Mouse (Mus musculus) intestine, embryonic 16.5 days (tissue): ENCODE measurements around the gene Dcps. TPM values are rescaled to one million over a fixed set of nuclear protein-coding genes. Genes with fewer than 3 reads are reported as not detected.

Experiments used
- ATAC-seq: fragments of 200-750 bp; cut with Nextera tagmentation; 2 replicates; pipeline ENCODE4 v1.8.0; 2017; ENCODE audit warnings: moderate TSS enrichment, moderate library complexity
- H3K27ac ChIP-seq: fragments of 300-500 bp; sonication (generic); 2 replicates; pipeline ENCODE4 v1.5.1; 2014; ENCODE audit warnings: mild to moderate bottlenecking, low read length
- H3K27me3 ChIP-seq: fragments of 300-500 bp; sonication (generic); replicated peaks from 2 replicates; pipeline ENCODE4 v1.6.1; 2014; ENCODE audit warnings: low read length, control low read depth, mixed read lengths; ENCODE audit not compliant: control insufficient read depth, insufficient read depth
- H3K36me3 ChIP-seq: fragments of 300-500 bp; sonication (generic); 2 replicates; pipeline ENCODE4 v1.6.1; 2014; ENCODE audit warnings: low read length, control low read depth; ENCODE audit not compliant: control insufficient read depth, insufficient read depth
- H3K4me1 ChIP-seq: fragments of 300-500 bp; sonication (generic); 2 replicates; pipeline ENCODE4 v1.6.1; 2014; ENCODE audit warnings: low read length, control low read depth, mixed read lengths; ENCODE audit not compliant: control insufficient read depth, insufficient read depth
- H3K4me2 ChIP-seq: fragments of 300-500 bp; sonication (generic); 2 replicates; pipeline ENCODE4 v1.6.1; 2014; ENCODE audit warnings: low read depth, low read length, control low read depth
- H3K4me3 ChIP-seq: fragments of 300-500 bp; sonication (generic); 2 replicates; pipeline ENCODE4 v1.5.1; 2014; ENCODE audit warnings: mild to moderate bottlenecking, low read length
- H3K9ac ChIP-seq: fragments of 300-500 bp; sonication (generic); 2 replicates; pipeline ENCODE4 v1.6.1; 2014; ENCODE audit warnings: low read depth, low read length
- H3K9me3 ChIP-seq: fragments of 300-500 bp; sonication (generic); 2 replicates; pipeline ENCODE4 v1.6.1; 2016; ENCODE audit warnings: low read length, control low read depth; ENCODE audit not compliant: control insufficient read depth
- WGBS: fragments of 180-500 bp; shearing (Covaris S2); extraction: QIAGEN DNeasy Blood & Tissue Kit; methylation state at CpG from one replicate; pipeline ENCODE4 v1.1.7; 2014; 5-methylcytosine and 5-hydroxymethylcytosine counted together
- polyA plus RNA-seq: library from polyadenylated mRNA; unstranded; fragments of >200 nt; fragmentation: Nextera tagmentation; extraction: Ambion mirVana; gene quantifications from 2 replicates; pipeline ENCODE4 v1.2.1, GENCODE M21; 2015

The Dcps gene
- polyA plus RNA-seq, 1 experiment from 2014 or later = 88.2 TPM

DNA sequence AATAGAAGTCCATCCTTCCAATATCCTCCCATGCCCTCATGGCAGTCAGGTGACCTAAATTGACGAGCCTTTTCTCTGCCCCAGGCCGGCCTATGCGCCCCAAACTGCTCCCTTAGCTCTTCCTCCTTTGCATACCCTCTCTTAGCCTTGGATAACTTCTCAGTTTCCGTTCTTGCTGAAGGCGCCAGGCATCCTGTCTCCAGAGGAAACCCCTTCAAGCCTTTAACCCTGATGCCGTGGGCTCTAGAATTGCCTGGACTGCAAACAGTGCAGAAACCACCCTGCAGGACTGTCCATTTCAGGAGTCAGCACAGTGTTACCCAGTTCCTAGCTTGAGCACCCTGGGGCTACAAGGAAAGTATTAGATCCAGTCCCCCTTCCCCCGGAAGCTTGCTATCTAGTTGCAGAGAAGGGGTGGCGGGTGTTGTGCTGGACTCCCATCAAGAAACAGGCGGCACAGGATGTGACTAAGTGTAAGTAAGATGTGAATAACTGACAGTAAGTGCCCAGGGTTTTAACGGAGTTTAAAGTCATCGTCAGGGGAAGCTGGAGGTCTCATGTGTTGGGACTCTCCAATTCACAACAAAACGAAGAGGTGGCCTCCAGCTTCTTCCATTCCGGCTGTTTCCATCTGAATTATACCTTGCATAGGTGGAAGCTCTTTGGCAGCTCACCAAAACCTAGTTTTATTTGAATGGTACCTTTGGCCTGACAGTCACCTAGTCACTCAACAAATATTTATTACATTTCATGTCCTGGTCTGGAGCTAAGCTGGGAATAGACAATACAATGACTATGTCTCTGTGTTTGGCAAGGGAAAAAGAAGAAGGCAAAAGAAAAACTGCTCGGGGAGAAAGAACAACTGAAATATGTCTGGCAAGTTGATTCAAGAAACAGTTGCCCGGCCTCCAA lies 58.2 kb downstream of the Dcps start:
- peaks cover 20% of the 10 kb centered on the region for H3K4me1 ChIP-seq
- H3K9me3 ChIP-seq = no peaks in the 10 kb centered on the region
- no peaks in the 10 kb centered on the region for H3K27me3 ChIP-seq
- 30% methylated on average over 15 of the region's 15 CpGs for WGBS
- H3K27ac ChIP-seq = peak overlapping the region; percentile 88
- peak overlapping the region; percentile 79 for H3K4me3 ChIP-seq
- peak; percentile 23; the same call in 1 of the 2 replicates for ATAC-seq
- H3K9ac ChIP-seq = peak overlapping the region; percentile 89
- H3K4me2 ChIP-seq = peak overlapping the region; percentile 83
- H3K36me3 ChIP-seq = 0 out of 2 replicates have a peak, but pooled peaks cover 2% of the 10 kb centered on the region

DNA sequence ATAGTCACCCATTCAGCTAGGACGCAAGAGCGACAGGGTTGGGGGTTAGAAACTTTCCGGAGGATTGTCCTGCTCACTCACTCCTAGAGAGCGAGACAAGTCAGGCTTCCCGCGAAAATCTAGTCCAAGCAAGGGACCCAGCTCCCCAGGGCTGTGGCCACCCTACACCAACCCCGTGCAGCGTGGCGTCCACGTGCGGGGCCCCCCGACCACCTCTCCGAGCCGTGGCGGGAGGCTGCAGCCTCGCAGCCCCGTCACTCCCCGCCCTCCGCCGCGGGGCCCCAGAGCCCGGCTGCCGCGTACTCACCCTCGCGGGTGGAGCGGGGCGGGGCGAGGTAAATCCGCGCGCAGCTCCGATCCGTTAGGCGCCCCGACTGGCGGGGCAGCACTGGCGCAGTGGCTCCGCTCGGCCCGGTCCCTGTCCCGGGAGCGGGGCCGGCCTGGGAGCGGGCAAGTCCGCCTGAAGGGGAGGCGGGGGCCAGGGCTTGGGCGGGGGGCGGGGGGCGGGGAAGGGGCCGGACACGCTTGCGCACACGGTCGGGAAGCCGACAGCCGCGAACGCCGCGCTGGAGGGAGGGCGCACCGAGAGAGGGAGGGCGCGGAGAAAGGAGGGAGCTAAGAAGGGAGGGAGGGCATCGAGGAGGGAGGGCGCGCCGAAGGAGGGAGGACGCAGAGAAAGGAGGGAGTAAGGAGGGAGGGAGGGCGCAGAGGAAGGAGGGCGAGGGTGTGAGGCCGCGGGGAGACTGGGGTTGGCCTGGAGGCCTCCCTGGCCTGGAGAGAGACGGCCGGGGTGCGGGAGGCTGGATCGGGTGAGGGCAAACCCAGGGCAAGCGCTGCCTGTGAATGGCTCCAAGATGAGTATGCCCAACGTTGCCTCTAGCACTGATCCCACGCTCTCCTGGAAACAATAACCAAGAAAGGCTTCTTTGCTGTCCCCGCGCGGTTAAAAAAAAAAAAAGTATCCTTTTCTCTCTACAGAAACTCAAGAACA lies 59.2 kb downstream of the Dcps start:
- ATAC-seq = peak; percentile 83
- no peaks in the 10 kb centered on the region for H3K27me3 ChIP-seq
- H3K9me3 ChIP-seq = no peaks in the 10 kb centered on the region
- H3K4me3 ChIP-seq = peak overlapping the region; percentile 79
- H3K4me2 ChIP-seq = peak overlapping the region; percentile 83
- H3K27ac ChIP-seq = peak overlapping the region; percentile 88
- WGBS = under 1% methylated on average over 76 of the region's 84 CpGs
- H3K9ac ChIP-seq = peak overlapping the region; percentile 89
- H3K36me3 ChIP-seq = 0 out of 2 replicates have a peak, but pooled peaks cover 2% of the 10 kb centered on the region
- H3K4me1 ChIP-seq = peaks cover 29% of the 10 kb centered on the region

DNA sequence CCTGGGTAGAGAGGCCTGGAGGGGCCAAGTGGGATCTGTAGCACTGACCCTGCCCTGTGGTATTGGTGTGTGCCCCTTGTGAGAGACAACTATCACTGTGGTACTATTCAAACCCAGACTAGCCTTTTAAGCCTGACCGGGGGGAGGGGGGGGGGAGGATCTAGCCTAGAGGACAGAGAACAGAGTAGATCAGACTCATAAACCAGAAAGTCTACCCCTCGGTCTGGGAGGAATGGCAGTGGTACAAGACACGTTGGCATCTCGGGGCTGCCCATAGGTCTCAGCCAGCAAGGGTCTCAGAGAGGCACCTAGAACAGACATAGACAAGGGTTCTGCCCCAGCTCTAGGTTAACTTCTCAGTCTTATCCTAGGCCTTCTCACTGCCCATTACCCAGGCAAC lies 60.1 kb downstream of the Dcps start:
- Histone ChIP-seq H3K4me3 (peak overlapping the region; percentile 79), H3K4me1 (peaks cover 35% of the 10 kb centered on the region), H3K9ac (peak overlapping the region; percentile 89), H3K4me2 (peak overlapping the region; percentile 83), H3K36me3 (0 out of 2 replicates have a peak, but pooled peaks cover 2% of the 10 kb centered on the region), H3K27ac (peak overlapping the region; percentile 88), H3K9me3 (no peaks in the 10 kb centered on the region), H3K27me3 (no peaks in the 10 kb centered on the region)
- no peak for ATAC-seq
- WGBS = 40% methylated on average over 4 of the region's 4 CpGs

DNA sequence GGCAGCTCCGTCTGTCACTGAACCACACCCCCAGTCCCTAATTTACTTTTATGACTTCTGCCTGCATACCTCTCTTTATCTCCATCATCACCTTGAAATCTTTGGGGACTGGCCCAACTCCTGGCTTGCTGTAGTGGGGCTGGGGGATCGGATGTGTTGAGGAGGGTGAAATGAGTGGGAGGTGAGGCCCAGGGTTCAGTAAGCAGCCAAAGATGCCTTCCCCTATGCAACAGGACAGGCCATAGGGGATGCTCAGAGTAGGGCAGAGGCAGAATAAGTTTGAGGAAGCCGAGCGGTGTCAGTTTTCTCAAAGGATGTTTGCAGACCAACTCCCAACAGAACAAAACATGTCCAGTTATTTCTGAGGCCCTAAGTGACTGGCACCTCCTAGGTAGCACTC lies 60.6 kb downstream of the Dcps start:
- peak overlapping the region; percentile 89 for H3K9ac ChIP-seq

DNA sequence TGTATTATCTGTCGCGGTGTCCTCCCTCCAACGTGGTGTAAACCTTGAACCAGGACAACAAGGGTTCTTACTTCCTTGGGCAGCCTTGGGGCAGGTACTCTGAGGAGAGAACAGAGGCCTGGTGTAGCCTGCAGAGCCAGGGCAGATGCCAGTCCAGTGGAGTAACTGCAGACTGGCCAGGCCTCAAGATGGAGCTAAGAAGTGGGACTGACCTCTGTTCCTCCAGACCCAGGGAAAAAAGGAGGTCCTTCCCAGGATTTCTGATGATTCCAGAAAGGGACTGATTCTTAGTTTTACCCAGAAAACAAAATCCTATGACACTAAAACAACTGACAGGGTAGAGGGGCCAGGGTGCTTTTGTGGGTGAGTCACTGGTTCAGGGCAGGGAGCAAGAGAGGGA lies 61.6 kb downstream of the Dcps start:
- H3K4me1 ChIP-seq = peaks cover 45% of the 10 kb centered on the region
- no peaks in the 10 kb centered on the region for H3K36me3 ChIP-seq
- no peaks in the 10 kb centered on the region for H3K27me3 ChIP-seq
- 80% methylated on average over 3 of the region's 3 CpGs for WGBS
- ATAC-seq = no peak
- no peaks in the 10 kb centered on the region for H3K9me3 ChIP-seq
- H3K9ac ChIP-seq = no peak overlapping the region; the same call in 1 of the 2 replicates
- H3K27ac ChIP-seq = 0 out of 2 replicates have a peak overlapping the region, but pooled peaks have one; percentile 1
- no peak overlapping the region for H3K4me3 ChIP-seq
- 0 out of 2 replicates have a peak overlapping the region, but pooled peaks have one; percentile 83 for H3K4me2 ChIP-seq

More for the DNA sequence above, 60.6 kb downstream of the Dcps start:
- Histone ChIP-seq H3K27ac (peak overlapping the region; percentile 88; the same call in 1 of the 2 replicates), H3K4me2 (peak overlapping the region; percentile 83), H3K4me1 (peaks cover 35% of the 10 kb centered on the region), H3K9me3 (no peaks in the 10 kb centered on the region), H3K4me3 (peak overlapping the region; percentile 79), H3K27me3 (no peaks in the 10 kb centered on the region), H3K36me3 (0 out of 2 replicates have a peak, but pooled peaks cover 2% of the 10 kb centered on the region)
- no peak for ATAC-seq
- 47% methylated on average over 3 of the region's 4 CpGs for WGBS

DNA sequence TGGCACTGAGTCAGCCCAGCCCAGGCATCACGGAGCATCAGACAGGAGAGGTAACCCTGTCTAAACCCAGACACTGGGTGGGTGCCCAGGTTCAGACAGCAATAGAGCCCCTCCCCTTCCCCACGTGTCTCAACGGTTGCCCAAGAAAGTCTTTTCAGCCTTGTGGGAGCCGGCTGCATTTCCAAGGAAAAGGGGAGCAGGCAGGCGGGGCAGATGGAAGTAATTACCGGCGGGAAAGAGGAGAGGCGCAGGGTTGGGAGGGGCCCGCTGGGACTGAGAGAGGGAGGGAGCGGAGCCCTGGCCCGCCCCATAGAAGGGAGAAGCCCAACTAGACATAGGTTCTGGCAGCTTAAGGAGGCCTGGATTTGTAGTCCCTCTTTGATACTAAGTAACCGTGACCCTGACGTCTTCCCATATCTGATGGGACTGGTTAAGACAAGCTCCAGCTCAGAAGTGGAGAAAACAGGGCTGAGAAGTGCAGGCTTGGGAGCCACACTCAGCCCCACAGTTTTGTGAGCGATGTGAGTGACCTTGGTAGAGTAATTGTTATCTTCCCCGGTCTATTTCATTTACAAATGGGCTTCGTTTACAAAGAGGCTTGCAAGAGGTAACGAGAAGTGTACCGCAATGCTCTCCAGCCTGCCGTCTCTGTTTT lies 63.8 kb downstream of the Dcps start:
- Histone ChIP-seq H3K27ac (peak overlapping the region; percentile 70), H3K4me1 (peaks cover 57% of the 10 kb centered on the region), H3K36me3 (no peaks in the 10 kb centered on the region), H3K9ac (peak overlapping the region; percentile 31), H3K4me3 (no peak overlapping the region), H3K9me3 (no peaks in the 10 kb centered on the region), H3K4me2 (peak overlapping the region; percentile 21; the same call in 1 of the 2 replicates), H3K27me3 (no peaks in the 10 kb centered on the region)
- 24% methylated on average over 19 of the region's 19 CpGs for WGBS
- peak; percentile 57 for ATAC-seq

DNA sequence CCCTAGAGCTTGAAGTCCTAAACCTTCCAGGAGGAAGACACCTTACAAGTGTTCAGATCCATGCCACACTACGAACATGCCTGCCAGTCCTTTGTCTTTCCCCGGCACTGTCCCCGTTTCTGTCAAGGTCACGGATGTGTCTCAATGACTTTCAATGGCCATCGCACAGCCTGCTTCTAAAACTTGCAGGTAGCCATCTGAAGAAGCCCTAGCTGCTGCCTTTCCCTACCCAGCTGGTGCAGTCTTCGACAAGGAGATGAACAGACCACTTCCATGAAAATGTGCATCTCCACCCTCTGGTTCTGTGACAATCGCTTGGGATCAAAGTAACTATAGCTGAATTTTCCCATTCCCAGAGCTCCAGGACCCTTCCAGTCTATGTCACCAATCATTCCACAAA lies 64.4 kb downstream of the Dcps start:
- Histone ChIP-seq H3K27ac (peak overlapping the region; percentile 70), H3K36me3 (no peaks in the 10 kb centered on the region), H3K27me3 (no peaks in the 10 kb centered on the region), H3K4me3 (no peak overlapping the region), H3K9ac (peak overlapping the region; percentile 31), H3K4me2 (peak overlapping the region; percentile 21; the same call in 1 of the 2 replicates), H3K9me3 (no peaks in the 10 kb centered on the region), H3K4me1 (peaks cover 58% of the 10 kb centered on the region)
- no peak for ATAC-seq
- WGBS = 74% methylated on average over 7 of the region's 7 CpGs

DNA sequence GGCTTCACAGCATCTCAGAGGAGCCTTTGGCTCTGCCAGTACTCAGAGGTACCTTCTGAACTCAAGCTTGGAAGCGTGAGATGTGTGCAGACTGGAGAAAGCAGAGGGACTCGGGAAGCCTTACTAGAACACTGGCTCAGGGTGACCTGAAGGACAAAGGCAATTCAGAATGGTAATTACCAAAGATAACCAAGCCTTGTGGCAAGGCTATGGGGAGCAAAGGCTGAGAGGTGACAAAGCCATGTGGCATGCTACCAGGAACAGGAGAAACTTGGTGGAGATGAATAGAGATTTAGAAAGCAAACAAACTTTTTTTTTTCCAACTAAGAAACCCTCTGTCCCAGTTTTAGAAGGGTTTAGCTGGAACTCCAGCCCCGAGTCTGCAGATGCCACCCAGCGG lies 65.3 kb downstream of the Dcps start:
- no peak overlapping the region for H3K4me2 ChIP-seq
- H3K9ac ChIP-seq = peak overlapping the region; percentile 33; the same call in 1 of the 2 replicates
- no peak overlapping the region for H3K4me3 ChIP-seq
- H3K27ac ChIP-seq = peak overlapping the region; percentile 70
- WGBS = 56% methylated on average over 4 of the region's 4 CpGs
- H3K4me1 ChIP-seq = peaks cover 59% of the 10 kb centered on the region
- no peaks in the 10 kb centered on the region for H3K36me3 ChIP-seq
- H3K27me3 ChIP-seq = no peaks in the 10 kb centered on the region
- no peaks in the 10 kb centered on the region for H3K9me3 ChIP-seq
- peak; percentile 31 for ATAC-seq
